Mouse (Mus musculus): ENCODE data around the gene Scel.

Gene Scel

GRCm38 (mm10) chr14:103513473-103513811, 300 bp downstream of the Scel start:
- DNase-seq (ENCODE audit: low read depth) = no peak

GRCm38 (mm10) chr14:103515419-103515818, 2.3 kb downstream of the Scel start:
- no peak for DNase-seq (ENCODE audit: low read depth)

GRCm38 (mm10) chr14:103526286-103526685, 13.1 kb downstream of the Scel start:
- DNase-seq (ENCODE audit: low read depth) = no peak

- no peak for DNase-seq (ENCODE audit: low read depth)
Measured at GRCm38 (mm10) chr14:103529733-103530367, 16.7 kb downstream of the Scel start.

DNA sequence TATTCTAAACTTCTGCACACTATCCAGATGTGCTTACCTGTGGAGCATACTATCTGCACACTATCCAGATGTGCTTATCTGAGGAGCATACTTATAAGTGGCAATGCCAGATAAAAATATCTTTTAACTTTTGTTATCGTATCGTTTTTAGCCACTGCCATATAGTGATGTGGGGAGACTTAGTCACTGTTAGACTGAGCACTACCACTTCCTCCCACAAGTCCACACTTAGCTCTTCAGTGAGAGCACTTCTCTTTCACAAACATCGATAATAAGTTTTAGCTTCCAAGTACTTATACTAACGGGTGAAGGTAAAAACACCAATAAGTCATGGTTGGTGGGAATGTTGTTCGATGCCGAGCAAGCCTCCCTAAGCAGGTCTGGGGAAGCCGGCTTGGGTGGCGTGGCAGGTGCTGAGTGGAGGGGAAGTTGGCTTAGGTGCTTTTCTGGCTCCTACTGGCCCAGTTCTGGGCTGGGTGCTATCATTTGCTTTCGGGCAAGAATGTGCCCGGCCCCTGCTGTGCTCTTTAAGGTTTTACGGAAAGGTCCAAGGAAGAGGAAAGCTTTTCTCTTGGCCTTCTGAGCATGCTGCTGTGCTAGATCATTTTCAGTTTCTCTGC, 18.7 kb downstream of the Scel start:
- DNase-seq (ENCODE audit: low read depth) = no peak

DNA sequence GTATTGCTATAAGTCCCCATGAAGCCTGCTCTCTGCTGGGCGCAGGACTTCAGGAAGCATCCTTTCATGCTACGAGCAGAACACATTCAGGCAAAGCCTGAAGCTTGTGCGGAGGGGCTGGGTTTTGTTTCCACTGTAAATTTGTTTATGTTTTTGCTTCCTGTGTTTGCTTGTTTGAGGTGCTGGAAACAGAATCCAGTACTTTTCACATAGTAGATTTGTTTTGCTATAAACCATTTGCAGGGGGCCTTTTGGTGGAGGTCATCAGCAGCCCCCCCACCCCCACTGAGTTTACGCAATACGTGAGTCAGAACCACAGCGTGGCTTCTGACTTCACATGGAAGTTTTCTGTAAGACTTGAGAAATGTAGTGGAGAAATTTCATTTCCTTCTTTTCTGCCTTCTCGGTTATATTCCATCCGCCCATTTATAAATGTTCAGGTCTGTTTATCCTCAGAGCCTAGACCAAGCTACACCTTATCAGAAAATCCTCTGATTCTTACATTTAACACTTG, 22.4 kb downstream of the Scel start:
- DNase-seq (ENCODE audit: low read depth) = no peak

DNA sequence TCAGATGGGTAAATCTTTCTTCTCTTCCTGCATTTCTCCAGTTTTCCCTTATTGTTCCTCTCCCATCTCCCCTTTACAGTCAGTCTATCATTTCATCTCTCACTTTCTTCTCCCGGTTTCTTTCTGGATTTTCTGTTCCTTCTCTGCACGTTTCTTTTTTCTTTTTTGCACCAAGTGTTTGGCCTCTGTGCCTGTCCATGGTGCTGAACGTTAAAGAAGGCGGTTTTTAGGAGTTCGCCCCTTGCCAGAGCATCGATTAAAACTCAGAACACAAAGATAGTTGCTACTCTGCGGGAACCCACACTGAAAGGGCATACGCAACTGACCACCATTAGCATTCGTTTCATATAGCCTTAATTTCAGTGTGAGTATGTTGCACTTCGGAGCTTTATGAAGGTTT, 23.2 kb downstream of the Scel start:
- DNase-seq (ENCODE audit: low read depth) = no peak

GRCm38 (mm10) chr14:103537355-103538056, 24.4 kb downstream of the Scel start:
- DNase-seq (ENCODE audit: low read depth) = peak; percentile 17

DNA sequence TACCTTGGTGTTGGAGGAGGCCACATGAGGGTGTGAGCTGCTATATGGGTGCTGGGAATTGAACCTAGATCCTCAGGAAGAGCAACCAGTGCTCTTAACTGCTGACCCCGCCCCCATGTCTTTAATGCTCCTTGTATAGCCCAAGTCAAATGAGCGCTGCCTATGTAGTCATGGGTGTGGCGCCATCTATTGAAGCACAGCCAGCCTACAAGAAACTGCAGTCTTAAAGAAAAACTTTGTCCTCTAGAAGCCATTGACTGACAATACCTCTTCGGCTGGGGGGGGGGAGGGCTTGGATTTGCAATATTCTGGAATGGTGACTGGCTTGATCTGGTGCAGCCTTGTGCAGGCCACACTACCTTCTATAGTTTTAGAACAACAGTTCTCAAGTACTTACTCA, 26.7 kb downstream of the Scel start:
- DNase-seq (ENCODE audit: low read depth) = no peak

DNA sequence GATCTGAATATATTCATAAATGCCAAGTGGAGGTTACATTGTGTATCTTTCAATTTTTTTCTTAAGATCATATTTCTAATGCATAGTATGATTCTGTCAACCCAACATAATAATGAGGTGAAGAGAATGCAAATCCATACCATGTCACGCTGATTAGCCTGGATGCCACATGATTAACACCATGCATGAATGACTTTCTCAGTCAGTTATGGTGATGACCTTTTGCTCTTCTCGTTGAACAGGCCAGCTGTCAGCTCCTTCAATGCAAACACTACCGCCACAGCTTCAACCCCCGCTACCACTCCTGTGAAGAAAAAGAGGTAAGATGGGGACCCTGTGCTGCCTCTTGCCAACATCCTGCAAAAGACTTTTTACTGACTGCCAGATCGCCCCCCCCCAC, 28.5 kb downstream of the Scel start:
- DNase-seq (ENCODE audit: low read depth) = no peak

DNA sequence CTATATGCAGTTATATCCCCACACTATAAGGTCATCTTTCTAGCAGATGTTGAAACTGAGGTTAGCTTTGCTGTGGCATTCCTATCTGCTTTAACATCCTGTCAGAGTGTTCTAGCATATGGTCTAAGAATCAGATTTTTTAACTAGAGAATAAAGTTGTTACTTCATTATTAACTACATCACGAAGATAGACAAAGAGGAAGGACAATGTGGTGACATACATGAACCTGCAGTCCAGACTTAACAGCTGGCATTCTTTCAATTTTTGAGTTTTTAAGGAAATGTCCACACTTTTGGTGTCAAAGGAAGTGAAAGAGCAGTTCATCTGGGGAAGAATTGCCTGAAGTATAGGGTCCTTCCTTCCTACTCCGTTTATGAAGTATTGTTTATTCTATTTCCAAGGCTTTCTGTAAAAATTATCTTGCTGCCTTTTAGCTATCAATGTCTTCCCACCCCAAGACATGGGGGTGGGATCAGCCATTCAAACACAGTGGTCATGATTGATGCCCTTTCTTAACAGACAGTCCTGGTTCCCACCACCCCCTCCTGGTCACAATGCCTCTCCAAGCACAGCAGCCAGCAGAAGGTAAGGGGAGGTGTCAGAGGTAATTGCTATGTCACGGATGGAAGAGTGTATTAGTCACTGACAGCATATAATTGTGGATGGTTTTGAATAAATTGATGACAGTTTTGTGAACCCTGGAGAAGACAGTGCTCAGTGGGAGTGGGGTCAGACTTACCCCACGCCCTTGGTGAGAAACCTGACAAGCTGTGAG, 30.4 kb downstream of the Scel start:
- no peak for DNase-seq (ENCODE audit: low read depth)

DNA sequence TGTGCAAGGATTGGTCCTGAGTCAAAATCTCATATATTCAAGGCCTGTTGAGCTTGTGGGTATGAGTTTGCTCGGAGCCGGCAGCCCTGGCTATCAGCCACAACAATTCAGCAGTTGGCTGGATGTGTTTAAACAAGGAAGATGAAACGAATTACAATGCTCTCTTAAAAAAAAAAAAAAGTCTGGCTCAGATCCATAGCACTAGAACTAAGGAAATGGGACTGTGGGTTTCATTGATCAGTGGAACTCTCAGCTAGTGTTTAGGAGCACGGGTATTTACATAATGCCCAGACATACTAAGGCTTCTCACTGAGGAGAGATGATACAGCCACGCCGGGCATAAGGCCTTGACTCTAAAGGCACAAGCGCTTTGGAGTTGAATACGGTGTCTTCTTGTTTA, 32.6 kb downstream of the Scel start:
- no peak for DNase-seq (ENCODE audit: low read depth)

DNA sequence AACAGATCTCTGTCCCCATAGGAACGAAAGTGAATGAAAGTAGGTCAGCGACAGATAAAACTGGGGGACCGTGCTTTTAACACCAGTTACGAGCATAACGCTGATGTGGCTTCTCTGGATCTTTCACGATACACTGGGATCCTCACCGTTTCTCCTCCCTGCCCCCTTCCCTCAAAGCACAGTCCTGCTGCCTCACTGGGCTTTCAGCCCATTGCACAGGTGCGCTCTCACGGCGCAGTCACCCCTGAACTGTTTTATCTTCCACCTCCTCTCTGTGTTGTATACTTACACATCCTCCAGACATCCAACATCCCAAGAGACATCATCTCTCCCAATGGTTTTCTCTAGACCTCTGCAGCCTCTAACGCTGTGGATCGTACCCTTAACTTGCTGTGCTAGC, 33.1 kb downstream of the Scel start:
- no peak for DNase-seq (ENCODE audit: low read depth)

- DNase-seq (ENCODE audit: low read depth) = no peak
Measured at GRCm38 (mm10) chr14:103548220-103548619, 35.1 kb downstream of the Scel start.

DNA sequence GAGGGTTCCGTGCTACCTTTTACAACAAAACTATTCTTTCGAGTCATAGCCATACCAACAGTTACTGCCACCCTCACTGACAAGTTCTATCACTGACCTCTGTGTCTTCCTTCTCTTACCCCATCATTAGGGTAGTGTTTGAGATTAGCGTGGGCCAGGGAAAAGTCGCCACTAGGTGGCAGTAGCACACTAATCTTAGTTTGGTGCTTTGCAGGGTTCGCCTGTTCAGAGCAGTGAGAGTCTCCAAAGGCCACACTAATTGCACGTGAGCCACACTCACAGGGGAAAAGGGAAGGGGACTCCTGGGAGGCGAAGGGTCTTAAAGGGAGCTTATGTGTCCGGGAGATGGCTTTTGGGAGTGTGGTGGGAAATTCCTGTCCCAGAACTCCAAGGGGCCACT, 37.3 kb downstream of the Scel start:
- peak; percentile 23 for DNase-seq (ENCODE audit: low read depth)

DNA sequence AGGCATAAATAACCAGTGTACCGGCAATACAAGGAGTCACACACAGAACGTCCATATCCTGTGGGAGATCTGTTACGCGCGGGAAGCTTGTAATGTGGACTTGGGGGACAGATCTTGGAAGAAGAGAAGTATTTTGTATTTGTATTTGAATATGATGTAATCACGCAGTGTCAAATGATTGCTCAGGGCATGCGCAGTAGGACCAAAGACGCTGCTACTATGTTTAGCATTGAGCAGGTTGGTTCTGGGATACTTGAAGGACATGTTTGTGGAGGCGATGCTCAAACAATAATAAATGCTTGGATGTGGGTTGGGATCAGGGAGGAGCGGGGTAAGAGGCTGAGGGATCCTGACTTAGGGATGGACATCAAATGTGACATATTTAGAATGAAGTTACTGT, 37.8 kb downstream of the Scel start:
- no peak for DNase-seq (ENCODE audit: low read depth)

GRCm38 (mm10) chr14:103551921-103552320, 38.8 kb downstream of the Scel start:
- DNase-seq (ENCODE audit: low read depth) = no peak

DNA sequence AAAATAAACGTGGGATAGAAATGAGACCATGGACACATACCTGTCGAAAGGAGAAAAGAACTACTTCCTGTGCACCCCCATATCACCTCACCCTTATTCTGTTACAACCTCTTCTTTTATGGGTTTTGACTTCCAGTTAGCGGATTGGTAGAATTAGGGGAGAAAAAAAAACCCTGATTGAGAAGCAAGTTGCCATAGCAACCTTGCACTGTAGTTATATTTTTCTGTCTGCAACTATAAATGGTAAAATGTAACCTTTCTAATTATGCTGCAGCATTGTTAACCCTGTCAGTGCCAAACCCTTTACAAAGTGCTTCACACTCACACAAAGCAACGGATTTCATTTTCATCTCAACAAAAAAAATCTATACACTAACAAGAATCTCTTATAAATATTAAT, 39.2 kb downstream of the Scel start:
- DNase-seq (ENCODE audit: low read depth) = no peak

DNA sequence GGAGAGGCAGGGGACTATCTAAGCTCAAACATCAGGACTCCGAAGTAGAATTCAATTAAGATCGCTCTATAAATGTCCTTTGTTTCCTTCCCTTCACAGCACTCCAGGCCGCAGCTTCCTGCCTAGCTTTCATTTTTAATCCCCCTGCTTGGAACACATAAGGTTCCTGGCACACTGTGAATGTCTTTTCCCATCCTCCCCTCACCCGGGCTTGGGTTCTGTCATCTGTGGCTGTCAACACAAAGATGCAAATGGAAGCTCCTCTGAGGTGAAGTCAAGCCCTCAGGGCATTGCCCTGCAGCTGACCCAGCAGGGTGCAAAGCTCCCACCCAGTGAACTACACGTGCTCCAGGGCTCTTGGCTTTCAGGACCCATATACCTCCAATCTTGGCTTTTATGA, 43.5 kb downstream of the Scel start:
- DNase-seq (ENCODE audit: low read depth) = no peak

DNA sequence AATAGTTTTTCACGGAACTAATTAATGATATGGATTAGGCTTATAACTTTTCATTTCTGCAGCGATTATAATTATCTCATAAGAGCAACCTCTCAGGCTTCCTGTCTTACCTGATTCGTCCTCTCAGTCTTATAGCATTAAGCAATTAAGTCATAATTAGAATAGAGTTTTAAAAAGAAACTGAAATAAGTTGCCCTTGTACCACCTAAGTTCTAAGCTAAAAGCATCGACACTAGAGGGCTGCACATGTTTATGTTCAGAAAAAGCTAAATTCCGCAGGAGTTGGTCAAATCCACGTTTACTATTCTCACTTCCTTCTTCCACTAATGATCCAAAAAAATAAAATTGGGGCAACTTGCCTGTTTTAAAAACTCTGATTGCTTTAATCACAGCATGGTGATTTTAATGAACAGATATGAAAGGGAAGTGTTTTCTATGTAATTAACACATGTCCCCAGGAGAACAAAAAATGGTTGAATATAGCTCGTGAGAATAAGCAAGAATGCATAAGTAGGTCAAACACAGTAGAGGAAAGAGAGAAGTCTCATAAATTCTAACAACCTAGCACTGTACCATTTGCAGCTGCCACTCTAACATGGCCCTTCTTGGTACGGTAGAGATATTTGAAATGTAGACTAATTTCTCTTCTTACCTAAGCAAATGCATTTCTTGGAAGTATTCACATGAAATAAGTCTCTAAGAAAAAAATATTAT, 48.4 kb downstream of the Scel start:
- DNase-seq (ENCODE audit: low read depth) = no peak

DNA sequence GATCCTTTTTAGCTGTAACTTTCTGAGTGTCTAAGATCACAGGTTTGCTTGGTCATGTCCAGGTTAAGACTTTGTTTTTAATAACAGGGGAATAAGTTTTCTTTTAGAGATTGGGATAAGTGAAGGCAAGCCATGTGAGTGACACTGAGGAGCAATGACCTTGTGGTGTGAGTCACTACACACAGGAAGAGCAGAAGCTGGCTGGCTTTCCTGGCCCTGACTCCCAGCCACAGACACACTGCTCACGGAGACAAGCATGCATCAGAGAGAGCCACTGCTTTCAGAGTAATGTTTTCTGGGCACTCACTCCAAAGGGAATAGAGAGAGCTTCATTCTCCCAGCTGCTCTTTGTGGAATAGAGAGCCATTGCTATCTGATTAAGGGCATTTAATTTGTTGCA, 54.8 kb downstream of the Scel start:
- peak; percentile 10 for DNase-seq (ENCODE audit: low read depth)

- DNase-seq (ENCODE audit: low read depth) = no peak
Measured at GRCm38 (mm10) chr14:103568433-103568832, 55.3 kb downstream of the Scel start.
